Mouse (Mus musculus) embryonic fibroblast, embryonic 13.5 days (primary cell): ENCODE data around the gene Dhdh. TPM values are rescaled to one million over a fixed set of nuclear protein-coding genes. Genes with fewer than 3 reads are reported as not detected.
"Not testable (repeated sequence)": the region's sequence is repeated elsewhere in the genome, so short reads cannot be mapped to it uniquely, and the experiment has no call there.

Experiments
- H3K27ac ChIP-seq: 2 replicates; pipeline ENCODE4 v1.5.1; 2012; ENCODE audit warnings: low read length, control low read depth, inconsistent platforms; ENCODE audit not compliant: insufficient read depth
- H3K4me1 ChIP-seq: 2 replicates; pipeline ENCODE4 v1.6.1; 2011; ENCODE audit warnings: low read length; ENCODE audit not compliant: control insufficient read depth, insufficient read depth
- H3K4me3 ChIP-seq: 2 replicates; pipeline ENCODE4 v1.5.1; 2011; ENCODE audit warnings: mild to moderate bottlenecking, control low read depth, low read length; ENCODE audit not compliant: insufficient read depth
- CTCF ChIP-seq: IDR thresholded peaks from 2 replicates; pipeline ENCODE4 v1.5.1; 2011; ENCODE audit warnings: mild to moderate bottlenecking, control low read depth, low read length, moderate library complexity, borderline replicate concordance; ENCODE audit not compliant: insufficient read depth
- POLR2A ChIP-seq: IDR thresholded peaks from 2 replicates; pipeline ENCODE4 v1.6.1; 2011; ENCODE audit warnings: low read depth, mild to moderate bottlenecking, control low read depth, low read length, moderate library complexity
- polyA plus RNA-seq: library from polyadenylated mRNA; stranded (reverse); fragments of >200 nt; gene quantifications from 2 replicates; pipeline ENCODE4 v1.2.4, GENCODE M21; 2011; ENCODE audit warnings: low read depth; ENCODE audit not compliant: missing spikeins, insufficient read length

The Dhdh gene
- polyA plus RNA-seq, 1 experiment, result 1.2 TPM

DNA sequence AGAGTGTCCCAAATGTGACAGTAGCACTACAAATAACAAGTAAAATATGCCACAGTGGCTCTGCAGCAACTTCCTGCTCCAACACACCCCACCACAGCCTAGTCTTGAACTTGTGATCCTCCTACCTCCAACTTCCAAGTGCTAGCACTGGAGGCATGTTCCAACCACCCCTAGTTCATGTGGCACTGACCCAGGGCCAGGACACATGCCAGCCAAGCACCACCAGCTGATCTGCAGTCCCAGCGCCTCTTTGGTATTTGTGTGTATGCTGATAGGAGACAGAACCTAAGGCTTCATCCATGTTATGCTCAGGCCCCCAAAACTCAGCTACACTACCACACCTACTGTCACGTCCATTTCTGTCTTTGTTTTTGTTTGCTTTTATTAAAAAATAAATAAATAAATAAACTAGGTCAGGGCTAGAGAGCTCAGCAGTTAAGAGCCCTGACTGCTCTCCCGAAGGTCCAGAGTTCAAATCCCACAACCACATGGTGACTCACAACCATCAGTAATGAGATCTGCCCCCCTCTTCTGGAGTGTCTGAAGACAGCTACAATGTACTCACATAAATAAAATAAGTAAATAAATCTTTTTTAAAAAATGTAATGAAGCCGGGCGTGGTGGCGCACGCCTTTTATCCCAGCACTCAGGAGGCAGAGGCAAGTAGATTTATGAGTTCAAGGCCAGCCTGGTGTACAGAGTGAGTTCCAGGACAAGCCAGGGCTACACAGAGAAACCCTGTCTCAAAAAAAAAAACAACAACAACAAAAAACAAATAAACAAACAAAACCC lies 24.4 kb downstream of the Dhdh start:
- Histone ChIP-seq H3K27ac (peak overlapping the region; percentile 4; the same call in 1 of the 2 replicates), H3K4me1 (peaks cover 12% of the 10 kb centered on the region), H3K4me3 (peak overlapping the region; percentile 96; the same call in 1 of the 2 replicates)
- TF ChIP-seq CTCF (no peak), POLR2A (no peak)

DNA sequence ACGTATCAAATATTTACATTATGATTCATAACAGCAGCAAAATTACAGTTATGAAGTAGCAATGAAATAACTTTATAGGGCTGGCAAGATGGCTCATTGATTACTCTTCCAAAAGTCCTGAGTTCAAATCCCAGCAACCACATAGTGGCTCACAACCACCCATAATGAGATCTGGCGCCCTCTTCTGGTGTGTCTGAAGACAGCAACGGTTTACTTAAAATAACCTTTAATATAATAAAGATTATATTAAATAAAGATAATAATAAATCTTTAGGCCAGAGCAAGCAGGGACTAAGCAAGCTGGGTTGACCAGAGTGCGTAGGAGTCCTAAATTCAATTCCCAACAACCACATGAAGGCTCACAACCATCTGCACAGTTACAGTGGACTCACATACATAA lies 25.7 kb downstream of the Dhdh start:
- not testable (repeated sequence) for H3K4me3 ChIP-seq, H3K27ac ChIP-seq
- peaks cover 12% of the 10 kb centered on the region for H3K4me1 ChIP-seq

DNA sequence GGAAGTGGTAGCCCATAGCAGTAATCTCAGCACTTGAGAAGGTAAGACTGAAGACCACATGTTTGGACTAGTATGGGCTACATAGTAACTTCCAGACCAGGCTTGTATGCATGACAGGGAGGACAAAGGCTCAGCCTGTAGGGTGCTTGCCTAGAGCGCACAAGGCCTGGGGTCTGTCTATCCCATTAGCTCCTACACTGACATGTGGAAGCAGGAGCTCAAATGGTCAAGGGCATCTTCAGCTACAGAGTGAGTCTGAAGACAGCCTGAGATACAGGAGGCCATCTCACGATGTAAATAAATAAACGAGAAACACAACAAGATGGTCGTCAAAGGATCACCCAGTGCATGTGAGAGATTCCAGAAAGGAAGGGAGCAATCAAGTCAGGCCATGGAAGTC lies 26.3 kb downstream of the Dhdh start:
- H3K4me1 ChIP-seq, result peaks cover 12% of the 10 kb centered on the region
- TF ChIP-seq CTCF, result no peak
- TF ChIP-seq POLR2A, result no peak
- H3K27ac ChIP-seq, result peak overlapping the region; percentile 73
- no peak overlapping the region for H3K4me3 ChIP-seq

DNA sequence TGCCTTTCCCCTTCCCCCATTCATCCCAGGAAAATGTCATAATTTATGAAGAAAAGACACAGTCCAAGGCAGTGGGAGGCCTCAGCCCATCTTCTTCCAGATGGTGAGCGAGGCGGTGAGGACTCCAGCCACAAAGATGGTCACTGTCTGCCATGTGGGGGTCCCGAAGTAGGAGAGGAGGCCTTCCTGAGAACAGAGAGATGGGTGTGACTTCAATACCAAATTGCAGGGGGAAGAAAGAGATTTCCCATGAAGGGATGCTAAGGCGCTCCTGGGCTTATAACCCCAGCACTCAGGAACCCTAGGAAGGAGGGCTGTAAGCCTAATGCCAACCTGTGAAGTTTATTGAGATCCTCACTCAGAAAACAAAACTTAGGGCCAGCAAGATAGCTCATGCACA lies 26.8 kb downstream of the Dhdh start:
- TF ChIP-seq CTCF (no peak), POLR2A (no peak)
- Histone ChIP-seq H3K4me3 (no peak overlapping the region), H3K4me1 (peaks cover 12% of the 10 kb centered on the region), H3K27ac (peak overlapping the region; percentile 73)

DNA sequence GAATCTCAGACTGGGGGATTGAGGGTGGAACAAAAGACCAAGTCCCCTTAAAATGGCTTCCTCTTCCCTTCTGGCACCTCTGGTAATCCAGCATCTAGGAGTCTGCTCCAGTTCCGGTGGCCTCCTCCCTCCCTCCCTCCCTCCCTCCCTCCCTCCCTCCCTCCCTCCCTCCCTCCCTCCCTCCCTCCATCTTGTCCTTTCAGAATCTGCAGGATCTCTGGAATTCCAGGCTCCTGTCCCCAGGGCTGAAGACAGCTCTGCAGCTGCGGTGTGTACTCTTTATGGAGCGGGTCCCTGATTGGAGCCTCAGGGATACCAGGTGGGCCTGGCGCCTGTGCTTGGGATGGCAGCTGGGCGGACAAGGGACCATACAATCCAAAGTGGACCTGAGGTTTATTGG lies 27.3 kb downstream of the Dhdh start:
- TF ChIP-seq POLR2A, result no peak
- no peak for TF ChIP-seq CTCF
- peak overlapping the region; percentile 96 for H3K27ac ChIP-seq
- no peak overlapping the region for H3K4me3 ChIP-seq
- H3K4me1 ChIP-seq, result peaks cover 12% of the 10 kb centered on the region

DNA sequence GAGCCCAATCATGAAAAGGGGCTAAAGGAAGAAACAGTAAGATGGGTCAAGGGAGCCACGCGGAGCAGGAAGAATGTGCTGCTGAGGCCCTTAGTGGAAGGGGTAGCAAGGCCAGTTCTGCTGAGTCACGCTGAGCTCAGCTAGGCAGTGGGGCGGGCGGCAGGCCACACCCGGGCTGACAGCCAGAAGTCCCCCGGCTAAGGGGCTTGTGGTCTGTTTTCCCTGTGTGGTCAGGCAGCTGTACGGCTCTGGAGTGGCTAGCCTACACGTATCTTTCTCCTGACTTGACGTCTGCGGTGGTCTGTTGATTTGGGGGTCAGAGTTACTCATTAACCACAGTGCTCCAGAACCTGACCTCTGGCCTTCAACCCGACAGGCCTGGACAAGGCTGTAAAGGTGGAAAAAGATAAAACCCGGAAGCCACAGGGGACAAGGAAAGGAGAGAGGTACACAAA lies 27.7 kb downstream of the Dhdh start:
- no peak overlapping the region for H3K4me3 ChIP-seq
- peak overlapping the region; percentile 96 for H3K27ac ChIP-seq
- H3K4me1 ChIP-seq, result peaks cover 12% of the 10 kb centered on the region
- TF ChIP-seq POLR2A (peak; percentile 53; the same call in 1 of the 2 replicates), CTCF (no peak)

DNA sequence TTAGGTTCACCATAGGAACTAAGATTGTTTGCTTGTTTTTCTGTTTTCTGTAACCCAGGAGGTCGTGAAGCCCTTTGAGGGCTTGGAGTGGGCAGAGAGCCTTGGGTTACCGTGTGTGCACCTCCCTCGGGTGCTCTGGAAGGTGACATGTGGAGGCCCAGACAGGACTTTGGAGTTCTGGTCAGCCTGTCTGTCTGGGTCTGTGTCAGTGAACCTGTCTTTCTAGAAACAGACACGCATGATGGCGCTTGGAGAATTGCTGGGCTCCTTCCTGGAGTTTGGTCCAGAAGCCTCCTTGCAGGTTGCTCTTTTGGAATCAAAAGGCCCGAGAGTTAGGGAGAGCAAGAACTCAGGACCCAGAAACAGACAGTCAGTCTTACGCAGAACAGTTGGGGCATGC lies 28.2 kb downstream of the Dhdh start:
- H3K4me3 ChIP-seq, result no peak overlapping the region
- TF ChIP-seq CTCF (no peak), POLR2A (no peak)
- peak overlapping the region; percentile 96 for H3K27ac ChIP-seq
- H3K4me1 ChIP-seq, result peaks cover 12% of the 10 kb centered on the region

DNA sequence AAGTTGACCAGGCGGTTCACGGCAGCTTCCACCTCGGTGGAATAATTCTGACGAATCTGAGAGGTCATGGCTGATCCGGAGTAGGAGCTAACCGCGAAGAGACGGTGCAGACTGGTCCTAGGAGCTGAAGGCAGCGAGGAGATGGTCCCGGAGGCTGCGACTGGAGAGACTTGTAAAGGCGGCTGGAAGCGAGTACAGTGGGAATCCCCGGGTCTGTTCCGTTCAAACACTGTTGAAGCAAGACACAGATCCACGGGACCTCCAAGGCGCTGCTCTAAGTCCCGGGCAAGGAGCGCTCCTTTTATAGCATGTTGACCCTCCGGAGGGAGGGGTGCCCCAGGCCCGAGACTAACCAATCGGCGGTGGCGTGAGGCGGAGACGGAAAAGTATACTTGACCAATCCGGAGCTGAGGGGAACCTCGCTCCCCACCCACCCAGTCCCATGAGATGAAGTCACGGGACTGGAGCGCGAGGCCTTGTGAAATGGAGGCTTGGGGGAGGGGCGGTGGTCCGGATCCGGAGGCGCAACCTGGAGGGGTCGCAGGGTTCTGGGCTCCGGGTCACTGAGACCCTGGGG lies 29.0 kb downstream of the Dhdh start, which contains the start of gene Ftl1:
Gene Ftl1 (minus strand): TSS at position 321 of the 577 bp plus-strand sequence.
- peak within 1 kb of the TSS; percentile 96 for H3K27ac ChIP-seq
- H3K4me1 ChIP-seq, result not testable (repeated sequence)
- H3K4me3 ChIP-seq, result peak within 1 kb of the TSS; percentile 67
- peak; percentile 86 for TF ChIP-seq POLR2A

DNA sequence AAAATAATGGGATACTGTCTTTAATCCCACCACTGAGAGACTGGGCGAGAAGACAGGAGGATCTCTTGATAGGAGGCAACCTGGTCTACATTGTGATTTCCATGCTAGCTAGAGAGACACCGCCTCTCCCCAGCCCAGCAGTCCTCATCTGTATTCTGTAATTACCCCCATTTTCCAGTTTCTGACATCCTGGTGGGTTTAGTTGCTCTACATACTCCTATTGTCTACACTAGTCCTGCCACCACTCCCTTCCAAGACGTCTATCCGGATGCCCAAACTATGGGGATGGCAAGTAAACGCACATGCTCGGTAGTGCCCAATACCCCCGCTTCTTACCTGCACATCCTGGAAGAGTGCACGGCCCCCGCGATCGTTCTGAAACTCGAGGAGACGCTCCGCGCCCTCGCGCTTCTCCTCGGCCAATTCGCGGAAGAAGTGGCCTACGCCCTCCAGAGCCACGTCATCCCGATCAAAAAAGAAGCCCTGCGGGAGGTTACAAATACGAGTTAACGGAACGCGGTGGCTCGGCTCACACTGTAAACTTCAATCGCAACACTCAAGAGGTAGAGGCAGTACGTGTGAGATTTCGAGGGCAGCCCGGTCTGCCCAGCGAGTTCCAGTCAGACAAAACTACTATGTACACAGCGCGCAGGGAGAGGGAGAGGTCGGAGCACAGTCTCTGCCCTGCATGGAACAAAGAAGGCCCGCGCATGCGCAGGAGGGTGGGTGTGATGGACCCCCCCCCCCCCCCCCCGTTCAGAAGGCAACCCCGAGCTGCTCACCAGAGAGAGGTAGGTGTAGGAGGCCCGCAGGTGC lies 29.6 kb downstream of the Dhdh start:
- peak overlapping the region; percentile 73 for H3K27ac ChIP-seq
- TF ChIP-seq CTCF (no peak), POLR2A (peak; percentile 68)
- H3K4me3 ChIP-seq, result peak overlapping the region; percentile 67
- H3K4me1 ChIP-seq, result peaks cover 9% of the 10 kb centered on the region
